Mouse (Mus musculus) embryo, embryonic 10 days (tissue): Measurements from ENCODE around the gene Dcst1.

Source experiments
- DNase-seq: peaks from one replicate; pipeline ENCODE4 v3.0.0-alpha.2; 2015; ENCODE audit warnings: low spot score

Gene Dcst1

DNA sequence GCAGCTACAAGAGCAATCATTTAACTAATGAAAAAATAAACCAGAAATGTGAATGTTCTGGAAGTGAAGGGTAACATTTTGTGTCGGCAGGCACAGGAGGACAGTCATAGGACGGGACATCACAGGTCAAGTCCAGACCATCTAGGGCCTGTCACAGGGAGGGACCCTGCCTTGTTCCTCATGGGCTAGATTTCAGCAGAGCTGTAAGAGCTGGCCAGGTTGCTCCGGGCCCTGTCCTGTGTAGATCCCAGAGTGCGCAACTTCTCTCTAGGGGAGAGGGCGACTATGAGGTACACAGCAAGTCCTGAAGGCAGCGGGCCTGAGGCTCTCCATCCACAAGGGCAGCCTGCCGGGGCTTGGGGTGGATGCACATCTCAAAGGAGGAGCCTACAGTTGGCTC is 3.4 kb downstream of the Dcst1 start, which contains the start of gene Dcst2:
Gene Dcst2, plus strand, starts transcription at position 301 of the 400 bp plus-strand sequence.
- no peak for DNase-seq

DNA sequence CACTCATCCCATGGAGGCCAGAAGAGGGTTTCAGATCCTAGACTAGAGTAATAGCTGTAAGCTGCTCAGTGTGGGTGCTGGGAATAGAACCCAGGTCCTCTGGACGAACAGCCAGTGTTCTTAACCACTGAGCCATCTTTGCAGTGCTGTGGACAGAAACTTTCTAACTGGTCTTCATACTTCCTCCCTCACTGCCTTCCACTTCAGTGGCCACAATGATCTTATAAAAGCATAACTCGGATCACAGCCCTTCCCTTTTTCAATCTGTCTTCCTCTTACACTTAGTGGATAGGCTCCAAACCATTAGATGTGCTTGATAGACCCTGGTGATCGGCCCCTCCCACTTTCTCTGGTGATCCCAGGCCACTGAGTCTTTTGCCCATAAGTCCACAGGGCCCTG is 4.8 kb downstream of the Dcst1 start:
- no peak for DNase-seq

DNA sequence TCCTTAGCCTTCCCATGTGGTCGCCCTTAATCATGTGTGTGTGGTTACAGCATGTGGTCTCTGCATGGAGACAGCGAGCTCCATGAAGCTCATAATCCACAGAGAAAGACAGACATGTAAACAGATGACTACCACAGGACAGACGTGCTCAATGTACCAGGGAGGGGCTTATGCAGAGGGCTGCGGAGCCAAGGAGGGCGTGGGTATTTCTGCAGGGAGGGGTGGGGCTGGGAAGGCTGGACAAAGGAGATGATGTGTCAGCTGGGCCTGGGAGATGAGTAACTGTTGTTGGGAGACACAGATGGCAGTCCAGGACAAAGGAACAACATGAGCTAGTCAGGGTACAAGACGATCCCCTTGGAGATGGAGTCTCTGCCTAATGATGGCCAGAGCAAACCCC is 5.4 kb downstream of the Dcst1 start:
- no peak for DNase-seq

DNA sequence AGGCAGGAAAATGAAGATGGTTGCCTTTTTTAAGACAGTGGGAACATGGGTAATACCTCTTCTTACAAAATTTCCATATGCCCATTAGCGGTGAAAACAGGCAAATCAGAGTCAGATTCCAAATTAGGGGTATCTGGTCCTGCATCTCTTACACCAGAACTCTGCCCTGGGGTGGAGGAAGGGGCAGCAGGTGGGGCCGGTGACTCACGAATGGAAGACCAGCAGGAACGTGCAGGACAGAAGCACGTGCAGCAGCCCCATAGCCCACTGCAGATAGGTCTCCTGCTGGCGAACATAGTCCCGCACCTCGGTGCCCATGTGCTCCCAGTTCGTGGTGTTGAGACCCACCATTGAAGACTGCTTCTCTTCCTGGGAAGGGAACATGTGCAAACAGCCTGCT is 9.0 kb downstream of the Dcst1 start:
- no peak for DNase-seq

DNA sequence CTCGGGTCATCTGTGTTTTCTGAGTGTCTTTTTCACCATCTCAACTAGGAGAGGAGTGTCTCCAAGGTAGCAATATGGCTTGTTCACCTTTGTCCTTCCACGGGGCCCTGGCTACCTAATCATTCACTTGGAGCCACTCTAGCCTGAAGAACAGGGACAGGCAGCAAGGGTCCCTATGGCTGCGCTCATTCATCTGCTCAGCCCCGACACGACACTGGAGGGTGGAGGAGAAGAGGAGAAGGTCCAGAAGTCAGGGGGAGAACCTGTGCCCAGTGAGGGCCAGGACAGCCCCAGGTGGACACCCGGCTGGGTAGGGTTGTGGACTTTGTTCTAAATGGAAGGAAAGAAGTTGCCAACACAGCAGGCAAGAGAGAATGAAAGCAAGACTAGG is 9.5 kb downstream of the Dcst1 start:
- no peak for DNase-seq

DNA sequence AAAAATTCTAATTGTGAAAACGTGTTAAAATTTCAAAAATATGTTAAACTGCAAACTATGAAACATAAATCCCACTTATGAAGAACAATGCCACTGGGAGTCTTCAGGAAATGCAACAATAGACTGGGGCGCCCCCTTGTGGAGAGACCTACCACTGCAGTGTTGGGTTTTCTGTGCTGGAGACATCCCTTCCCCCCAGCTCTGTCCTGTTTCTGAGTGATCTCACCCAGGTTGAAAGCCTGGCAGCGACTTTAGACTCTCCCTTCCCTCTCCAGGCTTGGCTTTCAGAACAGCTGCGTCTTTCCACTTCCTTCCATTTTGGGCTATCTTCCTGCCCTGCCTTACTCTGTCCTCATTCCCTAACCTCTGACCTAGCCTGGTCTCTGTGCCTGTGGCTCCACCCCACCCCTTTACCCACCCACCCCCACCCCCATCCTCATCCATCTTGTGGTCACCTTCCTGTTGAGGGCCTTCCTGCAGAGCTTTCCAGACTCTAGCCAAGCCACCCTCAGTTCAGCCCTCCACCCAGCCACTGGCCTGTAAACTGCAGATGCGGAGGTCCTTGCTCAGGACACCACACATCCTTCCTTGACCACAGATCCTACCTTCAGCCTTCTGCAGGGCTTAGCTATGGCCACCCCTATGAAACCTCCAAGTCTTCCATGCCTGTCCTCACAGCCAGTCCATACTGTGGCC is 10.1 kb downstream of the Dcst1 start:
- DNase-seq, result peak; percentile 79

DNA sequence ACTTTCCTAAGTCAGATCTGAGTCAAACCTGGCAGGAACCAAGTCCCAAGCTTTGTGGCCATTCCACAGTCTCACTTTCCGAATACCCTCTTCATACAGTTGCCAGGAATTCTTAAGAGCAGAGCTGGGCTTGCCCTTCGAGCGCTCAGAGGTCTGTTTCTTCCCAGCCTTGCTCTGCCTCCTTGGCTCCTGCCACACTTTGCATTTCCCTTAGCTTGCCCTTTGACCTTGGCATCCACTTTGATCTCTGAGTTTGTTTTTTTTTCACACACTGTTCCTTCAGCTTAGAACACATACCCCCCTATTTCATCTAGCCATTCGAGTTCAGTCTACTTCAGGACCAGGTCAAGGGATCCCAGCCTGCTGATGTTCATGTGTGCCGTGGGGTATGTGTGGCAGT is 13.8 kb downstream of the Dcst1 start:
- DNase-seq, result peak; percentile 46

DNA sequence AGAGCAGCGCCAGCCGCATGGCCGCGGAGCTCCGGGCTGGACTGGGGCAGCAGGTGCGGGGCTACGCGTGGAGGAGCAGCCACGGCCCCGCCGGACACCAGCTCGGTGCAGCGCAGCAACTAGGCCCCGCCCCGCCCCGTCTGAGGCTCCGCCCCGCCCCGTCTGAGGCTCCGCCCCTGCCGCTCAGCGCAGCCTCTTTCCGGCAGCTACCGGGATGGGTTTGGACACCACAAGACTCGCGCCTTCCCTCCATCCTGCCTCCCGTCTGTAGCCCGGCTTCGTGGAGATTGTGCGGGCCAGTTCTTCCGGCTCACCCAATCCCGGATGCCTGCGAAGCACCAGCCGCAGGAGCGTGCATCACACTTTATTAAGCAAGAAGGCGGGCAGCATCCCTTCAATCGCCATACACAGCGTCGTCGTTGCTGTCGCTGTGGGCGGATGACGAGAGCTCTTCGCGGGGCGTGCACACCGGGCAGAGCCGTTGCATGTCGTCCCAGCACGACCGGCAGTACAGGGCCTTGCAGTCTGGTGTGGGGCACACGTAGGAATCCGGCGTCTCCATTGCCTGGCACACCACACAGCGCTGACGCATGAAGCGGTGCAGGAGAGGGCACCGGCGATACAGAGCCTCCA is 15.1 kb downstream of the Dcst1 start, which contains the start of gene Adam15:
Gene Adam15, minus strand, starts transcription at position 128 of the 633 bp plus-strand sequence.
- peak; percentile 85 for DNase-seq

DNA sequence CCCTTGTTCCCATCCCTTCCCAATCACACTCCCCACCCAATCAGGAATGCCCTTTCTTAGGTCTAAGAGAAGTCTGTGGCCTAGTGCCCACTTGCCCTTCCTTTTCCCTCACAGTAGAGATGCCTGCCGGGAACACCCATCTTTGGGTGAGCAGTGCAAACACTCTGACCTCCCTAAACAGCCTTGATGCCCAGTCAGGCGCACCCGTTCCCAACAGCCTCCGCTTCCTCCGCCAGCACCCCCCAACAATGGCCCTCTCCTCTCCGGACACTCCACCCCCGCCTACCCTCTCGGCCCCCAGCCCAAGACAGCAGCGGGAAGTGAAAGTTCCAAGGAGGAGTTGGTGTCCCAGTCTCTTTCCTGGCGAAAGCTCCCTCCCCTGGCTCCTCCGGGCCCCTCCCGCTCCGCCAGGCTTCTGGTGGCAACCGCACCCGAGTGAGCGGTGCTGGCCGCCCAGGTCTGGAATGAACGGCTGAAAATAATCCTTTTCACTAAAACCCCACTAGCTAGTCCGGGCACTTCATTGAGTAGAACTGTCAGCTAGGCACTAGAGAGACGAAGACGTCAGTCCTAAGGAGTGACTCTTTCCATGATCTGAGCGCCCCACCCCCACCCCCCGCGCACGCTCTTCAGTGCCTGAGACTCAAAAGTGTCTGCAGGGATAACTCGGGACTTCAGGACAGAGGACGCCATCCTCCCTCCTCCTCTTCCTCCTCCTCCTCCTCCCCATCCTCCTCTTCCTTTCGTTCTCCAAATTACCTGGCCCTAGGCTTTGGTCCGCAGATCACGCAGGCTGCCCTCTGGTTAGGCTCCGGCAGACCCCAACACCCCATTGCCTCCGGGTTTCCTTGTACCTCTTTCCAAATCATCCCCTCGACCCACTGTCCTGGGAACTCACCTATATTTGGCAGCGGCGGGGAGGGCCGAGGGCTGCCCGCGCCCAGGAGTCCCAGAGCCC is 15.9 kb downstream of the Dcst1 start:
- peak; percentile 26 for DNase-seq

DNA sequence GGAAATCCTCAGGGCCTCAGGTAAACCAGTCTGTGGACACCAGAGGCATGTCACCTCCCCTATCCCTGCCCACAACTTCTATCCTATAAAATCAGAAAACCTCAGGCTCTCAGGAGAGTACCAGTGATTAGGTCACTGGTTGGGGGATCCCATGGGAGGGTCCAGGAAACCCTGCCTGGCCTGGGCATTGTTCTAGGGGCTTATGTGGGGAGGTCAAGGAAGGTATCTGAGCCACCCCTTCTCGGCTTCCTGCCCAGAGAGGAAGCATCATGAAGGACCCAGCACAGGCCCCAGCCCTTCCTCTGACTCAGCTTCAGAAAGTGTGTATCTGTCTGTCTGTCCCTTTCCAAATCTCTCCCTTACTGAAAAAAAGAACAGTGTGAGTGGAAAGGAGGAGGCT is 17.1 kb downstream of the Dcst1 start:
- no peak for DNase-seq

DNA sequence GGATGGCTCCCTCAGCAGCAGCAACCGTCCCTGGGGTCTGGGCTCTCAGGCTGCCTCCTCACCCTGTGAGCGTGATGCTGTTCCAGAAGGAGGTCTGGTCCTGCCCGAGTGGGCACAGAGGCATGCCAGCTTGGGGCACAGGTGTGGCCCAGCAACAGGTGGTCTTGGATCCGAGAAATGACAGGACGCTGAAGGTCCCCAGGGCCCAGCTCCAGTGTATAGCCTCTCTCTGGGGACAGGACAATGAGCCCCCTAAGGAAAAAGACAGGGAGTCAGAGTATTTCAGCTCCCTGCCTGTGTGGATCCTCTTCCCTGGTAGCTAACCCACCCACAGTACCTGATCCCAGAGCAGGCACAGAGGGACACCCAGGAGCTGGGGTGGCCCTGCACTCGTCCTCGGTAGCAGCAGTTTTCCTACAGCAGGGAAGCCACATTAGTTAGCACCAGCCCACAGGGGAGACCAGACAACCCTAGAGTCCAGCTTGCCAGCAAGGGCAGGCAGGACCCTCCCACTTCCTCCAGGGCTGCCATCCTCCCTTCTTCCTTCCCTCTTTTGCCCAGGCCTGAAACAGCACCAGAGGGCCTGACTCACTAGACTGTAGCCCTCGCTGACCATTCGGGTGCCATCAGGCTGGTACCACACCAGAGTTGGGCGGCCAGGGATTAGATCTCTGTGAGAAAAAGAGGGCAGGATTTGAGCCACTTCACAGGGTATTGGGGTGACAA is 18.1 kb downstream of the Dcst1 start:
- no peak for DNase-seq

DNA sequence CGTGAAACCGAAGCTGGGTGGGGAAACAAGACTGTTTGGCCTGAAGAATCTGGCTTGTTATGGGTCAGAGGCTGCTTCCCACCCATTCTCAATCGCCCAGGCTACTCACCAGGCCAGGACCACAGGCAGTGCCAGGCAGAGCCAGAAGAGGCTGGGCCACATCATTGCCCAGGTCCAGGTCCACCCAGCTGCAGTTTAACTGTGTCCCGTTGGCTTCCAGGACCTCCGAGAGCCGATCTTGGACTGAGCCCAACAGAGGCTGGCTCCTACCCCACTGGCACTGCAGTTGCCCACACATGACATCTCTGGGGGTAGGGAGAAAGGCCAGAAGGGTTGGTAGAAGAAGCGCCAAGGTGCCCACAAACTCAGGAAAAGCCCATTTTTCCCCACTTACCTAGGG is 21.8 kb downstream of the Dcst1 start:
- no peak for DNase-seq

DNA sequence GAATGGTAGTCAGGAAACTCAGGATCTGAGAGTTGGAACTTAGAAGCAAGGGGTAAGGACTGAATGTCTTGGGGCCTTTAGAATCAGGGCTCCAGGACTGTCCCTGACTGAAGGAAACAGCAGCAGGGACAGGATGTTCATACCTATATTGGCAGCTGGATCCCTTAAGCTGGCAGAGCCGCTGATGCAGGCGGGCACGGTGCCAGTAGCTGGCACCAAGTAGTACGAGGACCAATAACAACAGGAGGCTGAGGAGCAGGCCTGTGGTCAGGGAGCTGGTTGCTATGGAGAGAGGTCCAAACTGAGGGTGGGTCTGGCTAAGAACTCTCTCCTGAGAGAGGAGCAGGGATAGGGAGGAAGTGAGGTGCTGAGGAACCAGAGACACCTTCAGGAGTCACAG is 23.3 kb downstream of the Dcst1 start:
- no peak for DNase-seq

DNA sequence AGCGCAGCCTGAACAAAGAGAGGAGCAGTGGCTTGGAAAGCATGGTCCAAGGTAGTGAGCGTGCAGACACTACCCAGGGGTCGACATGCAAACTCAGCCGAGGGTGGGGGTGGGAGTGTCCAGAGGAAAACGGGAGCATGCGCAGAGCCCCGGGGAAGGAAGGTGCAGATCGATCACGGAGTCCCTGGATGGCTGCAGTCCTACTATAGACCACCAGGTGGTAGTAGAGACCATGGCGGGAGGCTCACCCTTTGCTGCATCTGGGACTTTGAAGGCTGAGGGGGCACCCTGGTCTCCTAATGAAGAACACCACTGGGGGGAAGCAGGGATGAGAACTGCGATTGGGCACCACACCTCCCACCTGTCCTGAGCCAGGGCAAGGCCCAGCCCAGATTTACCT is 24.6 kb downstream of the Dcst1 start:
- peak; percentile 91 for DNase-seq

DNA sequence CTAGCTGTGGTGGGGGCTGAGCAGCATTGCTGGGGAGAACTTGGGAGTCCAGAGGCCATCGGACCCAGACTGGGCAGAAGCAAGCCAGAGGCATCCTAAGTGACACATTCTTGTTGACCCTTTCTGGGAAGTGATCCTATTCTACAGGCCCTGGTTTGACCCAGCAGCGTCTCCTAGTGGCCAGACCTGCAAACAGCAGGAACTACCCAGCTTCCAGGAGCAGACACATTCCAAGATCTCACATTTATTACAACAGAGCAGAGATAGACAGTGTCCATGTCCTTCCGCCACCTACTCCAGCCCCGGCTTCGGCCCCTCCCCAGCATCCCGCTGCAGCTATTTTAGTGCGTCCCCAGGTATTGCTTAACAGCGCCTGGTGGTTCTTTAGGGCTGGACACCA is 25.6 kb downstream of the Dcst1 start:
- DNase-seq, result peak; percentile 86

DNA sequence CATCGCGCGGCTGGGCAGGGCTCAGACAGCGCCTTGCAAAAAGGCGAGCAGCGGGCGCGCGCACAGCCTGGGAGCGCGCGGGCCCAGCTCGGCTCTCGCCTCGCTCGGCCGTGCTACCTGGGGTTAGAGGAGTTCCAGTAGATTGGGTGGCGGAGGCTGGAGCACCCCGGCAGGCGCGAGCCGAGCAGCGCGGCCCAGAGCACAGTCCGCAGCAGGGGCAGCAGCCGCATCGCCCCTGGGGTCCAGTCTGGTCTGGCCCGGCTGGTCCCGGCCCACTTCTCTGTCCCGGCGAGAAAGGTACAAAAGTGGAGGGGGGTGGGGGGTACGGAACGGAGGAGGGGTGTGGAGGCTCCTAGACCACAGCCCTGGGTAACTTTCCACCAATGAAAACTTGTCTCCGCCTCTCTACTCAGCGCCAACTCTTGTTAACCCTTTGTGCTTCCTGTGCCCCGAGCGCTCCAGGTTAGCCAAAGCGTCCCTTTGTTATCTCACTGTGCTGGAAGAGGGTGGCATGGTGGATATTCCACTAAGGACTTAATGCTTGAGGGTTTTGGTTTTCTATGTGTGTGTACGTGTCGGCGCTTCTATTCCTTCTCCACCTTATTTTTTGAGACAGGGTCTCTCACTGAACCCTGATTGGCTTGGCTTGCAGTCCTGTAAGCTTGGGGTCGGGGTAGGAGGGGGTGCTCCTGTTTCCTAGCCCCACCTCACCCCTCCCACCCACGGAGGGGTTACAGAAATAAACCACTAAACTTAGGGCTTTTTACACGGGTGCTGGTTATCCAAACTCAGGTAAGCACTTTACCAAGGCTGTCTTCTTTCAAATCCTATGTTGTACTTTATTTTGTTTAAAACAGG is 27.1 kb downstream of the Dcst1 start, which contains the start of gene Efna4:
Gene Efna4, minus strand, starts transcription at position 308 of the 858 bp plus-strand sequence.
- DNase-seq, result peak; percentile 87

DNA sequence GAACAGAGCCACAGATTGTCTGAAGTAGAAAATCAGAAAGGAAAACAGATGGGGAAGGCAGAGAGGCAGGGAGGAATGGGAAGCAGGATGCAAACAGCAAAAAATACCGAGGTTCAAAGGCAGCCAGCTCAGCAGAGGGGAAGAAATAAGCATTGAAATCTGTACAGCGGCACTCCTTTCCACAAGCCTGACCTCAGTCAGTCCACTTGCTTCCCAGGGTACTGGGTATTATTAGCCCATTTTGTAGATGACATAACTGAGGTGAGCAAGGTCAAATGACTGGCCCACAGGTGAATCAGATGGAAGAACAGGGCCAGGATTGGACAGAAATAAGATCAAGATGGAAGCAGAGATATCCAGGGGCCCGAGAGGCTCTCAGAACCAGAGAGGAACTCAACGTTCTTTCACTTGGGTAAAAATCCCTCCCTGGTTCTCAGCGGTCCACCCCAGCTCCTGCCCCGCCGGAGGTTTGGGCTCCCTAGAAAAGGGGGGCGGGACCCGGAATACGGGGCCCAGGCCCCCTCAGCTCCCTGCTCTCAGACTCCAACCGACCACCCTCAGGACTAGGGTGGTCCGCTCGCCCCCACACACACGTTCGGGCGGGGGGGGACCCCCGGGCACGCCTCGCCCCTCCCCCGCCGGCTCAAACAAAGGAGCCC is 27.9 kb downstream of the Dcst1 start:
- peak; percentile 37 for DNase-seq

DNA sequence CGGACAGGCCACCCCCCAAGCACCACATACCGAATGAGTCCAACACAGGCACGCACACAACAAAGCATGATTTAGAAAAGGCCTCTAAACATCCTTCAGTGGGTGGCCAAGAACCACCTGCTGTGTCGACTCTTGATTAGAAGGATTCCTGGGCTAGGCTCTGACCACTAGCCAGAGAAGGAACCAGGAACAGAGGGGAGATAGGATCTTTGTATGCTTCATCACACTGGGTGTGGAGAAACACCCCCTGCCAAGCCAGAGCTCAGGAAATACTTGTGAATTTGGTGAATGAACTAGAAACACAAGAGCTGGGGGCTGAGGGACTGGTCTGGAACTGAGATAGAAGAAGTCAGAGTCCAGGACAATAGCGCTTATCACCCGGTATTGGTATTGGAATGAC is 28.5 kb downstream of the Dcst1 start:
- no peak for DNase-seq

DNA sequence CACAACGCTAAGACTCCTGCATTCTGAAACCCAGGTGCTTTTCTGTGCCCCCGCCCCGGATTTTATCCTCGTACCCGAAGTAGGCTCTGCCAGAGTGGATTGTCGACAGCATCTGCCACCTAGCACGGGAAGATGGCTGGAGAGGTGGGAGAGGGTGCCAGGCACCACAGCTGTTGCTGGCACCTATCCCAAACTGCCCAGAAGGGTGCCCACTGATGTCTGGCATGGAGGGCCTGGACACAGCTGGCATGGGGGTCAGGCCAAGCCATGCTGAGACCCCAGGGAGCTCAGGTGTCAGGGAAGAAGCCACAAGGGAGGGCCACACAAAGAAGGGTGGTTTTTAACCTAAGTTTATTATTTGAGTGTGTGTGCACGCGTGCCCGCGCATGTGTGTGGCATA is 32.0 kb downstream of the Dcst1 start:
- no peak for DNase-seq

DNA sequence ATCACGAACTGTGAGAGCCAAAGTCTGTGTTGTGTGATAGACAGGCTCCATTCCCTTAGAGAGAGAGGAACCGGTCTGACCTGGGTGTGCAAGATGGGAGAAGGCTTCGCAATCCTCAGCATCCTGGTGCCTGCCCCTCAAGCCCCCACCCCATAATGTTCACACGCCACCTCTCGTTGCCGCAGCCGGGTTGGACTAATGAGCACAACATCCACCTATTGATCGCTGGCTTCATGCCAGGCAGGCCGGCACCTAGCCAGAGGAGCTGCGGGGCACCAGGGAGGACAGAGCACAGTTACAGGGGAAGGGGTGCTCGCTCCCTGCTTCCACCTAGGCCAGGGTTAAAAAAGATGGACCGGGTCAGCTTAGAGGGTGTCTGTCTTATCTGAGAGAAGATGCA is 32.6 kb downstream of the Dcst1 start:
- no peak for DNase-seq
